Mouse (Mus musculus) kidney, embryonic 15.5 days (tissue): ENCODE measurements around the gene Cebpa. TPM values are rescaled to one million over a fixed set of nuclear protein-coding genes. Genes with fewer than 3 reads are reported as not detected.

ENCODE experiments used
- ATAC-seq: fragments of 200-750 bp; cut with Nextera tagmentation; replicated peaks from 2 replicates; pipeline ENCODE4 v1.8.0; 2017; ENCODE audit warnings: moderate TSS enrichment; ENCODE audit not compliant: low FRiP score
- H3K27ac ChIP-seq: fragments of 300-500 bp; sonication (generic); 2 replicates; pipeline ENCODE4 v1.5.1; 2015; ENCODE audit warnings: mild to moderate bottlenecking, inconsistent platforms
- H3K27me3 ChIP-seq: fragments of 300-500 bp; sonication (generic); 2 replicates; pipeline ENCODE4 v1.6.1; 2015; ENCODE audit warnings: inconsistent platforms
- H3K36me3 ChIP-seq: fragments of 300-500 bp; sonication (generic); 2 replicates; pipeline ENCODE4 v1.6.1; 2015; ENCODE audit warnings: inconsistent platforms
- H3K4me1 ChIP-seq: fragments of 300-500 bp; sonication (generic); 2 replicates; pipeline ENCODE4 v1.6.1; 2015; ENCODE audit warnings: inconsistent platforms
- H3K4me2 ChIP-seq: fragments of 300-500 bp; sonication (generic); 2 replicates; pipeline ENCODE4 v1.6.1; 2015; ENCODE audit warnings: moderate library complexity, mild to moderate bottlenecking, inconsistent platforms
- H3K4me3 ChIP-seq: fragments of 300-500 bp; sonication (generic); replicated peaks from 2 replicates; pipeline ENCODE4 v1.5.1; 2015; ENCODE audit warnings: mild to moderate bottlenecking, inconsistent platforms
- H3K9ac ChIP-seq: fragments of 300-500 bp; sonication (generic); 2 replicates; pipeline ENCODE4 v1.6.1; 2015; ENCODE audit warnings: mild to moderate bottlenecking, inconsistent platforms
- H3K9me3 ChIP-seq: fragments of 300-500 bp; sonication (generic); replicated peaks from 2 replicates; pipeline ENCODE4 v1.6.1; 2016; ENCODE audit warnings: inconsistent platforms
- WGBS: fragments of 180-500 bp; shearing (Covaris S2); methylation state at CpG from one replicate; pipeline ENCODE4 v1.1.7; 2015; ENCODE audit warnings: mixed read lengths; 5-methylcytosine and 5-hydroxymethylcytosine counted together
- polyA plus RNA-seq: library from polyadenylated mRNA; unstranded; fragments of >200 nt; fragmentation: Nextera tagmentation; extraction: Ambion mirVana; gene quantifications from 2 replicates; pipeline ENCODE4 v1.2.1, GENCODE M21; 2015

The Cebpa gene
- polyA plus RNA-seq, 1 experiment from 2014 or later = 1.3 TPM

GRCm38 (mm10) chr7:35122401-35123320 lies 3.6 kb downstream of the Cebpa start:
- 82% methylated on average over 10 of the region's 10 CpGs for WGBS
- no peak overlapping the region for H3K4me3 ChIP-seq
- H3K27ac ChIP-seq = no peak overlapping the region
- no peak for ATAC-seq
- H3K9me3 ChIP-seq = no peaks in the 10 kb centered on the region
- peaks cover 65% of the 10 kb centered on the region for H3K27me3 ChIP-seq
- no peaks in the 10 kb centered on the region for H3K36me3 ChIP-seq
- peaks cover 32% of the 10 kb centered on the region for H3K4me1 ChIP-seq
- H3K4me2 ChIP-seq = no peak overlapping the region
- no peak overlapping the region for H3K9ac ChIP-seq

- WGBS = 45% methylated on average over 10 of the region's 10 CpGs
- peaks cover 72% of the 10 kb centered on the region for H3K27me3 ChIP-seq
- no peak overlapping the region for H3K4me3 ChIP-seq
- no peaks in the 10 kb centered on the region for H3K36me3 ChIP-seq
- no peak overlapping the region for H3K27ac ChIP-seq
- no peak for ATAC-seq
- no peaks in the 10 kb centered on the region for H3K9me3 ChIP-seq
- no peak overlapping the region for H3K9ac ChIP-seq
- no peak overlapping the region for H3K4me2 ChIP-seq
- H3K4me1 ChIP-seq = peaks cover 30% of the 10 kb centered on the region
Measured at GRCm38 (mm10) chr7:35123431-35123953, 4.4 kb downstream of the Cebpa start.

- WGBS = 79% methylated on average over 5 of the region's 5 CpGs
- Histone ChIP-seq H3K4me3 (no peak overlapping the region), H3K27ac (no peak overlapping the region), H3K9me3 (no peaks in the 10 kb centered on the region), H3K4me2 (no peak overlapping the region), H3K27me3 (peaks cover 73% of the 10 kb centered on the region), H3K9ac (no peak overlapping the region), H3K36me3 (no peaks in the 10 kb centered on the region), H3K4me1 (peaks cover 32% of the 10 kb centered on the region)
- ATAC-seq = no peak
Measured at GRCm38 (mm10) chr7:35124216-35124615, 5.1 kb downstream of the Cebpa start.

GRCm38 (mm10) chr7:35124745-35125144 lies 5.7 kb downstream of the Cebpa start:
- Histone ChIP-seq H3K27ac (no peak overlapping the region), H3K4me1 (peaks cover 28% of the 10 kb centered on the region), H3K36me3 (no peaks in the 10 kb centered on the region), H3K27me3 (peaks cover 73% of the 10 kb centered on the region), H3K9me3 (no peaks in the 10 kb centered on the region), H3K4me3 (no peak overlapping the region), H3K4me2 (no peak overlapping the region), H3K9ac (no peak overlapping the region)
- ATAC-seq = no peak
- 67% methylated on average over 6 of the region's 6 CpGs for WGBS

GRCm38 (mm10) chr7:35125971-35126370 lies 6.9 kb downstream of the Cebpa start:
- 63% methylated on average over 5 of the region's 5 CpGs for WGBS

GRCm38 (mm10) chr7:35127001-35127400 lies 7.9 kb downstream of the Cebpa start:
- 38% methylated on average over 10 of the region's 10 CpGs for WGBS
- no peak for ATAC-seq
- Histone ChIP-seq H3K4me3 (no peak overlapping the region), H3K4me1 (peaks cover 16% of the 10 kb centered on the region; the same call in 1 of the 2 replicates), H3K4me2 (no peak overlapping the region), H3K9me3 (no peaks in the 10 kb centered on the region), H3K9ac (no peak overlapping the region), H3K27ac (no peak overlapping the region), H3K27me3 (peaks cover 53% of the 10 kb centered on the region), H3K36me3 (no peaks in the 10 kb centered on the region)

More at GRCm38 (mm10) chr7:35125971-35126370, 6.9 kb downstream of the Cebpa start:
- Histone ChIP-seq H3K4me1 (peaks cover 16% of the 10 kb centered on the region; the same call in 1 of the 2 replicates), H3K4me2 (no peak overlapping the region), H3K27ac (no peak overlapping the region), H3K9me3 (no peaks in the 10 kb centered on the region), H3K36me3 (no peaks in the 10 kb centered on the region), H3K27me3 (peaks cover 63% of the 10 kb centered on the region), H3K9ac (no peak overlapping the region), H3K4me3 (no peak overlapping the region)
- ATAC-seq = no peak

- Histone ChIP-seq H3K4me2 (no peak overlapping the region), H3K27me3 (peaks cover 46% of the 10 kb centered on the region), H3K9me3 (no peaks in the 10 kb centered on the region), H3K27ac (no peak overlapping the region), H3K9ac (no peak overlapping the region), H3K4me1 (peaks cover 15% of the 10 kb centered on the region; the same call in 1 of the 2 replicates), H3K4me3 (no peak overlapping the region), H3K36me3 (no peaks in the 10 kb centered on the region)
- no peak for ATAC-seq
- WGBS = 33% methylated on average over 6 of the region's 6 CpGs
Measured at GRCm38 (mm10) chr7:35127721-35128120, 8.6 kb downstream of the Cebpa start.

GRCm38 (mm10) chr7:35128677-35129567 lies 9.8 kb downstream of the Cebpa start:
- Histone ChIP-seq H3K27me3 (peaks cover 37% of the 10 kb centered on the region), H3K36me3 (no peaks in the 10 kb centered on the region), H3K9ac (no peak overlapping the region), H3K4me3 (no peak overlapping the region), H3K4me1 (peaks cover 11% of the 10 kb centered on the region; the same call in 1 of the 2 replicates), H3K4me2 (no peak overlapping the region), H3K9me3 (no peaks in the 10 kb centered on the region), H3K27ac (no peak overlapping the region)
- 57% methylated on average over 17 of the region's 17 CpGs for WGBS
- peak; percentile 58 for ATAC-seq

GRCm38 (mm10) chr7:35130059-35130738 lies 11.1 kb downstream of the Cebpa start:
- no peaks in the 10 kb centered on the region for H3K9me3 ChIP-seq
- no peaks in the 10 kb centered on the region for H3K36me3 ChIP-seq
- H3K27me3 ChIP-seq = peaks cover 32% of the 10 kb centered on the region
- ATAC-seq = 0 out of 2 replicates have a peak, but pooled peaks have one; percentile 29
- H3K27ac ChIP-seq = no peak overlapping the region
- no peak overlapping the region for H3K4me3 ChIP-seq
- no peak overlapping the region for H3K4me2 ChIP-seq
- 83% methylated on average over 13 of the region's 13 CpGs for WGBS
- peaks cover 17% of the 10 kb centered on the region; the same call in 1 of the 2 replicates for H3K4me1 ChIP-seq
- H3K9ac ChIP-seq = no peak overlapping the region

GRCm38 (mm10) chr7:35130888-35131287 lies 11.8 kb downstream of the Cebpa start:
- no peaks in the 10 kb centered on the region for H3K9me3 ChIP-seq
- no peak for ATAC-seq
- H3K27me3 ChIP-seq = peaks cover 31% of the 10 kb centered on the region
- H3K4me1 ChIP-seq = peaks cover 18% of the 10 kb centered on the region; the same call in 1 of the 2 replicates
- no peak overlapping the region for H3K9ac ChIP-seq
- H3K4me3 ChIP-seq = no peak overlapping the region
- H3K36me3 ChIP-seq = no peaks in the 10 kb centered on the region
- WGBS = 79% methylated on average over 5 of the region's 5 CpGs
- H3K27ac ChIP-seq = no peak overlapping the region
- no peak overlapping the region for H3K4me2 ChIP-seq

GRCm38 (mm10) chr7:35131601-35132000 lies 12.5 kb downstream of the Cebpa start:
- Histone ChIP-seq H3K9ac (no peak overlapping the region), H3K9me3 (no peaks in the 10 kb centered on the region), H3K4me3 (no peak overlapping the region), H3K36me3 (no peaks in the 10 kb centered on the region), H3K27me3 (peaks cover 28% of the 10 kb centered on the region), H3K4me1 (peaks cover 18% of the 10 kb centered on the region; the same call in 1 of the 2 replicates), H3K4me2 (no peak overlapping the region), H3K27ac (no peak overlapping the region)
- no peak for ATAC-seq
- WGBS = 94% methylated on average over 9 of the region's 9 CpGs
